Mouse (Mus musculus) forebrain, embryonic 10.5 days (tissue): Measurements from ENCODE around the gene Sobp. TPM values are rescaled to one million over a fixed set of nuclear protein-coding genes. Genes with fewer than 3 reads are reported as not detected.

Experiments
- DNase-seq: peaks from one replicate; pipeline ENCODE4 v3.0.0-alpha.2; 2017; ENCODE audit warnings: low spot score; ENCODE audit errors: extremely low spot score
- H3K27ac ChIP-seq: fragments of 300-500 bp; sonication (generic); 2 replicates; pipeline ENCODE4 v1.5.1; 2016; ENCODE audit warnings: mild to moderate bottlenecking
- H3K27me3 ChIP-seq: fragments of 300-500 bp; sonication (generic); 2 replicates; pipeline ENCODE4 v1.6.1; 2016; ENCODE audit warnings: mild to moderate bottlenecking; ENCODE audit not compliant: poor library complexity, severe bottlenecking
- H3K36me3 ChIP-seq: fragments of 300-500 bp; sonication (generic); replicated peaks from 2 replicates; pipeline ENCODE4 v1.6.1; 2016; ENCODE audit warnings: mild to moderate bottlenecking, moderate library complexity
- H3K4me1 ChIP-seq: fragments of 300-500 bp; sonication (generic); 2 replicates; pipeline ENCODE4 v1.6.1; 2016
- H3K4me3 ChIP-seq: fragments of 300-500 bp; sonication (generic); 2 replicates; pipeline ENCODE4 v1.5.1; 2016; ENCODE audit warnings: mild to moderate bottlenecking, moderate library complexity
- H3K9me3 ChIP-seq: fragments of 300-500 bp; sonication (generic); 2 replicates; pipeline ENCODE4 v1.6.1; 2016; ENCODE audit warnings: mild to moderate bottlenecking, moderate library complexity
- WGBS: fragments of 180-500 bp; shearing (Covaris S2); methylation state at CpG from one replicate; pipeline ENCODE4 v1.1.7; 2016; 5-methylcytosine and 5-hydroxymethylcytosine counted together
- polyA plus RNA-seq: library from polyadenylated mRNA; unstranded; fragments of >200 nt; fragmentation: Nextera tagmentation; extraction: Ambion mirVana; gene quantifications from 2 replicates; pipeline ENCODE4 v1.2.1, GENCODE M21; 2016

The Sobp gene
- polyA plus RNA-seq = 1.8 and 2.0 TPM in 2 replicates

- H3K27me3 ChIP-seq = peaks cover 84% of the 10 kb centered on the region
- no peaks in the 10 kb centered on the region for H3K9me3 ChIP-seq
- peaks cover 55% of the 10 kb centered on the region for H3K4me1 ChIP-seq
- H3K4me3 ChIP-seq = peak within 1 kb of the TSS; percentile 94
- DNase-seq = peak; percentile 78
- H3K27ac ChIP-seq = peak within 1 kb of the TSS; percentile 93
- WGBS = under 1% methylated on average over 80 of the region's 91 CpGs
- no peaks in the 10 kb centered on the region for H3K36me3 ChIP-seq
Measured at GRCm38 (mm10) chr10:43174326-43175155, at the start of gene Sobp, which contains the start of gene 9030612E09Rik. Gene Sobp (minus strand): TSS chr10:43174530. Gene 9030612E09Rik (plus strand): TSS chr10:43174704.

GRCm38 (mm10) chr10:43223391-43223790, 49.1 kb upstream of the Sobp start:
- no peak overlapping the region for H3K4me3 ChIP-seq
- DNase-seq = no peak
- no peaks in the 10 kb centered on the region for H3K27me3 ChIP-seq
- no peaks in the 10 kb centered on the region for H3K9me3 ChIP-seq
- peaks cover 20% of the 10 kb centered on the region for H3K4me1 ChIP-seq
- no peaks in the 10 kb centered on the region; the same call in 1 of the 2 replicates for H3K36me3 ChIP-seq
- H3K27ac ChIP-seq = no peak overlapping the region
- 93% methylated on average over 2 of the region's 2 CpGs for WGBS

GRCm38 (mm10) chr10:43221659-43222058, 47.3 kb upstream of the Sobp start:
- Histone ChIP-seq H3K36me3 (no peaks in the 10 kb centered on the region; the same call in 1 of the 2 replicates), H3K27ac (peak overlapping the region; percentile 95), H3K9me3 (no peaks in the 10 kb centered on the region), H3K4me3 (peak overlapping the region; percentile 91), H3K27me3 (no peaks in the 10 kb centered on the region), H3K4me1 (peaks cover 20% of the 10 kb centered on the region)
- DNase-seq = no peak
- WGBS = 0% methylated on average over 25 of the region's 25 CpGs

- under 1% methylated on average over 50 of the region's 50 CpGs for WGBS
- no peaks in the 10 kb centered on the region; the same call in 1 of the 2 replicates for H3K36me3 ChIP-seq
- peaks cover 20% of the 10 kb centered on the region for H3K4me1 ChIP-seq
- peak within 1 kb of the TSS; percentile 91 for H3K4me3 ChIP-seq
- H3K9me3 ChIP-seq = no peaks in the 10 kb centered on the region
- no peaks in the 10 kb centered on the region for H3K27me3 ChIP-seq
- H3K27ac ChIP-seq = peak within 1 kb of the TSS; percentile 95
- peak; percentile 93 for DNase-seq
Measured at GRCm38 (mm10) chr10:43220910-43221625, 46.7 kb upstream of the Sobp start, which contains the start of gene Pdss2. Gene Pdss2 (plus strand): TSS chr10:43221486.

GRCm38 (mm10) chr10:43220479-43220878, 46.1 kb upstream of the Sobp start:
- H3K36me3 ChIP-seq = no peaks in the 10 kb centered on the region; the same call in 1 of the 2 replicates
- DNase-seq = no peak
- no peaks in the 10 kb centered on the region for H3K27me3 ChIP-seq
- no peaks in the 10 kb centered on the region for H3K9me3 ChIP-seq
- peak overlapping the region; percentile 95 for H3K27ac ChIP-seq
- peaks cover 20% of the 10 kb centered on the region for H3K4me1 ChIP-seq
- H3K4me3 ChIP-seq = peak overlapping the region; percentile 91
- 22% methylated on average over 7 of the region's 7 CpGs for WGBS

- Histone ChIP-seq H3K4me3 (no peak overlapping the region), H3K9me3 (no peaks in the 10 kb centered on the region), H3K27ac (no peak overlapping the region), H3K36me3 (no peaks in the 10 kb centered on the region), H3K27me3 (no peaks in the 10 kb centered on the region), H3K4me1 (peaks cover 17% of the 10 kb centered on the region)
- WGBS = 93% methylated on average over 13 of the region's 13 CpGs
- DNase-seq = no peak
Measured at GRCm38 (mm10) chr10:43217361-43217900, 43.1 kb upstream of the Sobp start.

- 38% methylated on average over 6 of the region's 6 CpGs for WGBS
- peak; percentile 37 for DNase-seq
- no peaks in the 10 kb centered on the region for H3K36me3 ChIP-seq
- H3K9me3 ChIP-seq = no peaks in the 10 kb centered on the region
- H3K4me3 ChIP-seq = no peak overlapping the region
- no peaks in the 10 kb centered on the region for H3K4me1 ChIP-seq
- no peaks in the 10 kb centered on the region for H3K27me3 ChIP-seq
- no peak overlapping the region for H3K27ac ChIP-seq
Measured at GRCm38 (mm10) chr10:43211866-43212265, 37.5 kb upstream of the Sobp start.

GRCm38 (mm10) chr10:43203865-43204264, 29.5 kb upstream of the Sobp start:
- no peaks in the 10 kb centered on the region for H3K36me3 ChIP-seq
- no peaks in the 10 kb centered on the region for H3K4me1 ChIP-seq
- 80% methylated on average over 3 of the region's 3 CpGs for WGBS
- H3K4me3 ChIP-seq = no peak overlapping the region
- H3K27me3 ChIP-seq = no peaks in the 10 kb centered on the region
- DNase-seq = no peak
- H3K9me3 ChIP-seq = no peaks in the 10 kb centered on the region
- H3K27ac ChIP-seq = no peak overlapping the region

- Histone ChIP-seq H3K4me1 (no peaks in the 10 kb centered on the region), H3K9me3 (no peaks in the 10 kb centered on the region), H3K36me3 (no peaks in the 10 kb centered on the region), H3K27ac (no peak overlapping the region), H3K4me3 (no peak overlapping the region), H3K27me3 (no peaks in the 10 kb centered on the region)
- no peak for DNase-seq
- WGBS = 97% methylated on average over 2 of the region's 2 CpGs
Measured at GRCm38 (mm10) chr10:43200206-43200605, 25.9 kb upstream of the Sobp start.

- Histone ChIP-seq H3K4me1 (peaks cover 15% of the 10 kb centered on the region), H3K27ac (no peak overlapping the region), H3K4me3 (no peak overlapping the region), H3K9me3 (no peaks in the 10 kb centered on the region), H3K27me3 (peaks cover 45% of the 10 kb centered on the region), H3K36me3 (no peaks in the 10 kb centered on the region)
- DNase-seq = no peak
- 67% methylated on average over 5 of the region's 5 CpGs for WGBS
Measured at GRCm38 (mm10) chr10:43180313-43180912, 6.1 kb upstream of the Sobp start.

- Histone ChIP-seq H3K4me1 (peaks cover 52% of the 10 kb centered on the region), H3K27me3 (peaks cover 87% of the 10 kb centered on the region), H3K27ac (peak overlapping the region; percentile 93), H3K36me3 (no peaks in the 10 kb centered on the region), H3K4me3 (peak overlapping the region; percentile 94), H3K9me3 (no peaks in the 10 kb centered on the region)
- no peak for DNase-seq
- under 1% methylated on average over 18 of the region's 18 CpGs for WGBS
Measured at GRCm38 (mm10) chr10:43175156-43175601, 849 bp upstream of the Sobp start.

- Histone ChIP-seq H3K4me3 (peak overlapping the region; percentile 94), H3K27me3 (peaks cover 84% of the 10 kb centered on the region), H3K9me3 (no peaks in the 10 kb centered on the region), H3K4me1 (peaks cover 61% of the 10 kb centered on the region), H3K36me3 (no peaks in the 10 kb centered on the region), H3K27ac (peak overlapping the region; percentile 93)
- peak; percentile 70 for DNase-seq
- 2% methylated on average over 24 of the region's 38 CpGs for WGBS
Measured at GRCm38 (mm10) chr10:43173828-43174325, 453 bp downstream of the Sobp start.
